Mouse (Mus musculus) kidney, adult 2 months (tissue): Measurements from ENCODE around the gene Smim1.

Source experiments
- CTCF ChIP-seq: fragments of 200-500 bp; conservative IDR thresholded peaks from 2 replicates; pipeline ENCODE4 v1.5.1; 2011; ENCODE audit warnings: low read depth, mild to moderate bottlenecking, control low read depth, low read length, moderate library complexity, mixed read lengths; ENCODE audit not compliant: insufficient read depth, insufficient read length
- POLR2A ChIP-seq: fragments of 200-500 bp; IDR thresholded peaks from one replicate; pipeline ENCODE4 v1.6.1; 2011; ENCODE audit warnings: low read depth, low read length, control low read depth

DNA sequence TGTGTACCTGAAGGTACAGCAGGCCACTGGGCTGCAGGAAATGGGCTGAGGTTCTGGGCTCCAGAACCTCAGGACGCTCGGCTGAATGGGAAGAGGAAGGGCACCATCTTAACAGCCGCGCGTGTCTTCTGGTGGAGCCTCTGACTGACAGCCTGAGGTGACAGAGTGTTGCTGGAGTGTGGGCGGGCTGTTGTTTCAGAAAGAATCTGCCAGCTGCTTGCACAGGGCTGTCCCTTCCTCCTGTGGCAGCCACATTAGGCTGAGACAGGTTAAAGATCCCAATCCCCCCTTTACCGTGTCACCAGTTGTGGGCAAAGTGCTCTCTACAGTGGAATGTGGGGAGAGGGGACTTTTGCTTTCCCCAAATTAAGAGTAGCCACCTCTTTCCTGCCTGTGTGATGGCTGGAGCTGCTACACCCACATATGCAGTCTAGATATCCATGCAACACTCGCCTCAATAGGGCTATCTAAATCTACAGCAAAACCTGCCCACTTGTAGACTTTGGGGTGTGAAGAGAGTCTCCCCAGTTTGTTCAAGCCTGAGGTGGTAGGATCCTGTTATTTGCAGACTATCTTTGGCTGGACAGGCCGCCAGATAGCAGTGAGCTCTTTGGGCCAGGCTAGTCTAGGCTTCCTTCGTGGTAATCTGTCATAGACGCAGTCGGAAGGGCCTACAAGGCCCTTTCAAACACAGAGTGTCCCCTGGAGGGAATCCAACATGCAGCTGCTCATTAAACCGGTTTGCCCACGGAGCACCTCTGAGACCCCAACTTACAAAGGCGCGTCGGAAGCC is 1.1 kb downstream of the Smim1 start:
- TF ChIP-seq CTCF (no peak), POLR2A (no peak)
